Mouse (Mus musculus) lung, embryonic 14.5 days (tissue): Measurements from ENCODE around the gene Gp5. TPM values are rescaled to one million over a fixed set of nuclear protein-coding genes. Genes with fewer than 3 reads are reported as not detected.

Source experiments
- ATAC-seq: fragments of 200-750 bp; cut with Nextera tagmentation; 2 replicates; pipeline ENCODE4 v1.8.0; 2017; ENCODE audit warnings: mild to moderate bottlenecking, moderate TSS enrichment, moderate library complexity; ENCODE audit not compliant: insufficient read depth
- DNase-seq: peaks from one replicate; pipeline ENCODE4 v3.0.0-alpha.2; 2015
- H3K27ac ChIP-seq: fragments of 300-500 bp; sonication (generic); 2 replicates; pipeline ENCODE4 v1.5.1; 2014; ENCODE audit warnings: low read depth, mild to moderate bottlenecking, moderate library complexity
- H3K27me3 ChIP-seq: fragments of 300-500 bp; sonication (generic); 2 replicates; pipeline ENCODE4 v1.6.1; 2014; ENCODE audit warnings: low read length, control low read depth; ENCODE audit not compliant: insufficient read depth
- H3K36me3 ChIP-seq: fragments of 300-500 bp; sonication (generic); 2 replicates; pipeline ENCODE4 v1.6.1; 2014; ENCODE audit warnings: control low read depth; ENCODE audit not compliant: insufficient read depth
- H3K4me1 ChIP-seq: fragments of 300-500 bp; sonication (generic); 2 replicates; pipeline ENCODE4 v1.6.1; 2014; ENCODE audit warnings: antibody characterized with exemption, control low read depth; ENCODE audit not compliant: insufficient read depth
- H3K4me2 ChIP-seq: fragments of 300-500 bp; sonication (generic); 2 replicates; pipeline ENCODE4 v1.6.1; 2014; ENCODE audit warnings: mild to moderate bottlenecking
- H3K4me3 ChIP-seq: fragments of 300-500 bp; sonication (generic); 2 replicates; pipeline ENCODE4 v1.5.1; 2014; ENCODE audit warnings: low read depth, low read length
- H3K9ac ChIP-seq: fragments of 300-500 bp; sonication (generic); 2 replicates; pipeline ENCODE4 v1.6.1; 2014
- H3K9me3 ChIP-seq: fragments of 300-500 bp; sonication (generic); 2 replicates; pipeline ENCODE4 v1.6.1; 2016; ENCODE audit warnings: low read depth, low read length, control low read depth
- CTCF ChIP-seq: IDR thresholded peaks from 2 replicates; pipeline ENCODE4 v1.5.1; 2016; ENCODE audit warnings: antibody characterized with exemption, low read depth
- WGBS: fragments of 180-500 bp; shearing (Covaris S2); extraction: QIAGEN DNeasy Blood & Tissue Kit; methylation state at CpG from one replicate; pipeline ENCODE4 v1.1.7; 2014; 5-methylcytosine and 5-hydroxymethylcytosine counted together
- polyA plus RNA-seq: library from polyadenylated mRNA; unstranded; fragments of >200 nt; fragmentation: Nextera tagmentation; extraction: Ambion mirVana; gene quantifications from 2 replicates; pipeline ENCODE4 v1.2.1, GENCODE M21; 2014

Gene Gp5
- polyA plus RNA-seq, 1 experiment from 2014 or later = 3.1 TPM

- Histone ChIP-seq H3K4me2 (no peak within 1 kb of the TSS), H3K9ac (no peak within 1 kb of the TSS), H3K4me3 (no peak within 1 kb of the TSS), H3K4me1 (peaks cover 3% of the 10 kb centered on the region; the same call in 1 of the 2 replicates), H3K36me3 (no peaks in the 10 kb centered on the region), H3K27me3 (no peaks in the 10 kb centered on the region), H3K27ac (no peak within 1 kb of the TSS), H3K9me3 (no peaks in the 10 kb centered on the region)
- ATAC-seq (no peak), DNase-seq (no peak)
- 64% methylated on average over 5 of the region's 5 CpGs for WGBS
- no peak for TF ChIP-seq CTCF
These were observed 43.2 kb downstream of the Gp5 start, which contains the start of gene Cpn2 for GRCm38 (mm10) chr16:30267359-30267758. Cpn2 (minus strand) TSS chr16:30267499.

- Histone ChIP-seq H3K9ac (no peak overlapping the region), H3K4me2 (no peak overlapping the region), H3K4me1 (peaks cover 2% of the 10 kb centered on the region; the same call in 1 of the 2 replicates), H3K27me3 (no peaks in the 10 kb centered on the region), H3K27ac (no peak overlapping the region), H3K9me3 (no peaks in the 10 kb centered on the region), H3K36me3 (no peaks in the 10 kb centered on the region), H3K4me3 (no peak overlapping the region)
- ATAC-seq = no peak
- DNase-seq = no peak
- TF ChIP-seq CTCF = no peak
- WGBS = 75% methylated on average over 5 of the region's 5 CpGs
These were observed 44.0 kb downstream of the Gp5 start for GRCm38 (mm10) chr16:30266561-30266960.

- H3K4me2 ChIP-seq = no peak overlapping the region
- no peak for TF ChIP-seq CTCF
- H3K36me3 ChIP-seq = no peaks in the 10 kb centered on the region
- H3K9ac ChIP-seq = no peak overlapping the region
- no peaks in the 10 kb centered on the region for H3K27me3 ChIP-seq
- DNase-seq = no peak
- ATAC-seq = no peak
- no peak overlapping the region for H3K4me3 ChIP-seq
- H3K4me1 ChIP-seq = no peaks in the 10 kb centered on the region
- WGBS = 53% methylated on average over 4 of the region's 4 CpGs
- no peaks in the 10 kb centered on the region for H3K9me3 ChIP-seq
- no peak overlapping the region for H3K27ac ChIP-seq
These were observed 45.0 kb downstream of the Gp5 start for GRCm38 (mm10) chr16:30265611-30266010.

- DNase-seq = no peak
- Histone ChIP-seq H3K4me3 (no peak overlapping the region), H3K36me3 (no peaks in the 10 kb centered on the region), H3K27ac (no peak overlapping the region), H3K9me3 (no peaks in the 10 kb centered on the region), H3K9ac (no peak overlapping the region), H3K27me3 (no peaks in the 10 kb centered on the region), H3K4me1 (no peaks in the 10 kb centered on the region), H3K4me2 (no peak overlapping the region)
- no peak for ATAC-seq
- no peak for TF ChIP-seq CTCF
- 54% methylated on average over 4 of the region's 4 CpGs for WGBS
These were observed 47.4 kb downstream of the Gp5 start for GRCm38 (mm10) chr16:30263156-30263555.

- Histone ChIP-seq H3K9me3 (no peaks in the 10 kb centered on the region), H3K27me3 (no peaks in the 10 kb centered on the region), H3K36me3 (no peaks in the 10 kb centered on the region), H3K4me2 (no peak overlapping the region), H3K4me3 (no peak overlapping the region), H3K27ac (no peak overlapping the region), H3K9ac (no peak overlapping the region), H3K4me1 (no peaks in the 10 kb centered on the region)
- 0% methylated on average over 2 of the region's 2 CpGs for WGBS
- ATAC-seq (no peak), DNase-seq (peak; percentile 92)
- TF ChIP-seq CTCF = peak; percentile 92
These were observed 47.9 kb downstream of the Gp5 start for GRCm38 (mm10) chr16:30262664-30263063.

- Histone ChIP-seq H3K9me3 (no peaks in the 10 kb centered on the region), H3K27me3 (no peaks in the 10 kb centered on the region), H3K4me2 (no peak overlapping the region), H3K4me1 (no peaks in the 10 kb centered on the region), H3K27ac (no peak overlapping the region), H3K36me3 (no peaks in the 10 kb centered on the region), H3K4me3 (no peak overlapping the region), H3K9ac (no peak overlapping the region)
- DNase-seq (no peak), ATAC-seq (no peak)
- TF ChIP-seq CTCF = no peak
- WGBS = 81% methylated on average over 10 of the region's 10 CpGs
These were observed 48.4 kb downstream of the Gp5 start for GRCm38 (mm10) chr16:30262157-30262556.

- 87% methylated on average over 9 of the region's 9 CpGs for WGBS
- no peak overlapping the region for H3K9ac ChIP-seq
- H3K27me3 ChIP-seq = no peaks in the 10 kb centered on the region
- DNase-seq = no peak
- H3K4me3 ChIP-seq = no peak overlapping the region
- no peak for TF ChIP-seq CTCF
- H3K4me1 ChIP-seq = no peaks in the 10 kb centered on the region
- no peak for ATAC-seq
- H3K36me3 ChIP-seq = no peaks in the 10 kb centered on the region
- no peaks in the 10 kb centered on the region for H3K9me3 ChIP-seq
- no peak overlapping the region for H3K4me2 ChIP-seq
- no peak overlapping the region for H3K27ac ChIP-seq
These were observed 49.2 kb downstream of the Gp5 start for GRCm38 (mm10) chr16:30261341-30261740.
